Mouse (Mus musculus) spleen, adult 12 weeks (tissue): ENCODE data around the gene Siglecf.

Experiments
- DNase-seq: peaks from one replicate; pipeline ENCODE4 v3.0.0; 2022; ENCODE audit warnings: low spot score

The Siglecf gene

DNA sequence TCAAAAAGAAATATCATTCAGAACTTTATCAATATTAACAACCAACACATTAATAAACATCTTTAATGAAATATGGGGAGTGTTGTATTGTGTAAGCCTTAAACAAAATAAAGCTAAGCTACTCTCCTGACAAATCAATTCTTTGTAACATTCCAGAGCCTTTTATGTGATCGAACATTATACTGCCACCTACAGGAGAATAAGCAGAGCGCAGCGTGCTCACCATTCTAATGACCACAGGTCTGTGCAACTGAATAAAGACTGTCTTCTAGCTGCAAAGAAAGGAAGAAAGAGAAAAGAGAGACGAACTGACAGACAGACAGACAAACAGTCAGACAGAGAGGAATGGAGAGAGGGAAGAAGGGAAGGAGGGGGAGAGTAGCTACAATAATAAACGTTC lies 27.1 kb downstream of the Siglecf start:
- no peak for DNase-seq

DNA sequence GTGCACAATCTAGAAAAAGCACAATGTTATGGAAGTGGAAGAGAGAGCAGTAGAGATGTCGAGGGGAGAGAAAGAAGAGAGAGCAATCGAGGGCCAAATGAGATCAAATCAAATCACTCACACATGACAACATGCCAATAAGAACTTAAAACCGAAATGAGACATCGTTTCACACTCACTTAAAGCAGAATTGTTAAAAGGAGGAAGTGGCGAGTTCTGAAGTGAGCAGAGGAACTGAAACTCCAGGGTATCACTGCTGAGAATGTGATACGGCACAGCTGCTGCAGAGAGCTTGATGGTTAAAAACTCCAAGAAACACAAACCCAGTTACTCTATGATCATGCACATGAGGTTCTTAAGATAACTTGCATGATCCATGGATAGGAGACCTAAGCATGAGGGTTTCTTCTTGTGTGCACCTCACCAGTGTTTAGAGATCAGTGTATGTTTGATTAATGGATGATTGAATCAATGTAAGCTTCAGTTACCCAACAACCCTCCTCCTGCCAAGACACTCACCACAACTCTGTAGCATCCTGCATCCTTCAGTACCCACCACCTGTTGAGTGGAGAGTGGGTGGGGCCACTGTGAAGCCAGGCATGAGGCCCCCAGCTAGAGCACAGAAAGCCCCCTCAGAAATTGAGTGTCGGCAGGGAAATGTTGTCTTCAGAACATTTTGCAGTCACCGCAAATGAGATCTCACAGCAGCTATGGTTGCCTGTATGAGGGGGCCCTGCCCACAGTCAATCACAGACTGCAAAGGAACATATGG lies 41.4 kb downstream of the Siglecf start:
- DNase-seq: peak; percentile 9

DNA sequence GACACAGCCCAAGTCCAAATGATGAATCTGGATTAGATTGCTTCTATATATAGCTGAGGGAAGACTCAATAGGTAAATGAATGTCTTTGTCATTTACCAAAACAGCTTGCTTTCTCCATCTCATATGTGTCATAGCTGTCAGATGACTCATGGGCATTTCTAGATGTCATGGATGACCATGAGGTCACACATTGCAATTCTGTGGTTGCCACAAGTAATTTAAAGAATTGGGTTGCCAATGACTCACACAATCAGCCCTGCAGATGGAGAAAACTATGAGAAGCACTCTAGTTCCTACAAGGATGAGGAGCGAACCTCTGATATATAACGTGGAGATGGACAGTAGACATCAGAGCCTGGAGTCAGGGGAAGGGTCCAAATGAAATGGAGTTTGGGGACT lies 48.4 kb downstream of the Siglecf start:
- DNase-seq: no peak

- DNase-seq: no peak
Measured at GRCm38 (mm10) chr7:43402718-43403117, 51.6 kb downstream of the Siglecf start.

- DNase-seq: no peak
Measured at GRCm38 (mm10) chr7:43407573-43407972, 56.4 kb downstream of the Siglecf start.

DNA sequence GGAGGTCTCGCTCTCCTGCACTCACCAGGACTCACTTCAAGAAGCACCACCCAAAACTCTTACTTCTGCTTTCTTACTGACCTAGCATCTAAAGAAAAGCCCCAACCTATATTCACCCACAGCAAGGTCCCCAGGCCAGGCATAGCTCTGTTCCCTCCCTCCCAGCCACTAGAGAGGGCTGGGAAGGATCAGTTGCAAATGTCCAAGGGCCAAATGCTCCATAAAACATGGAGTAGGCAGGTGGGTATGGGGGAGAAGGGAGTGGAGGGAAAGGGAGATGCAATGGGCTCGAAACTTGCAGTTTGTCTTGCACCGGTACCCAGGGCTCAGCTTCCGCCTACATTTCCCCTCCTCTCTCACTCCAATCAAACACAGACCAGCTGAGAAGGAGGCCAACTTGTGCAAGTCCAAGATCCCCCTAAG lies 57.0 kb downstream of the Siglecf start, which contains the start of gene Siglecg:
Gene Siglecg (plus strand): TSS at position 74 of the 423 bp plus-strand sequence.
- DNase-seq: no peak

GRCm38 (mm10) chr7:43409084-43409483 lies 57.9 kb downstream of the Siglecf start:
- DNase-seq: no peak
